In genomic region chr2:70037221-70037620, GRCm38 (mm10) we compare ENCODE assay signal across 8 mouse cellular contexts. TPM values are rescaled to one million over a fixed set of nuclear protein-coding genes. Genes with fewer than 3 reads are reported as not detected.
DNase-seq lines count a peak whose midpoint lies in the region; ATAC-seq and TF ChIP-seq lines count a peak whose summit lies in the region.

No protein-coding gene starts in this region.

- H3K4me2 ChIP-seq in liver, embryonic 14.5 days (ENCODE audit: low read depth): no peak overlapping the region

- no peaks in the 10 kb centered on the region for H3K27me3 ChIP-seq in thymus, adult 2 months (ENCODE audit: control insufficient read depth, insufficient read depth, low read length)
- no peaks in the 10 kb centered on the region; the same call in 1 of the 2 replicates for H3K27me3 ChIP-seq in liver, embryonic 14.5 days (ENCODE audit: control insufficient read depth, insufficient read depth, low read length)

- H3K9ac ChIP-seq in liver, embryonic 14.5 days (replicated peaks): no peak overlapping the region

- DNase-seq in adrenal gland, postnatal 10 days: peak; percentile 40
- no peak for DNase-seq in adrenal gland, adult 2 months
- peak; percentile 32 for DNase-seq in thymus, adult 2 months
- no peak for DNase-seq in thymus, adult 18-20 months
- DNase-seq in liver, embryonic 14.5 days (ENCODE audit: low read depth in 3 of 3, low spot score in 3 of 3): peak in 2 of 3 experiments; percentile 18 to 19
- DNase-seq in thymus, postnatal 4 days: peak; percentile 68
- DNase-seq in layer of hippocampus, adult 18-20 months (ENCODE audit: low spot score in 2 of 2): no peak
- DNase-seq in urinary bladder, postnatal 36 days (ENCODE audit: low spot score in 2 of 2): no peak

- no peak overlapping the region for H3K4me3 ChIP-seq in thymus, adult 2 months (ENCODE audit: control insufficient read depth, insufficient read depth, low read length)
- H3K4me3 ChIP-seq in liver, embryonic 14.5 days (ENCODE audit: insufficient read depth in 1 of 2, low read depth in 2 of 2, low read length in 2 of 2): no peak overlapping the region

- 55% methylated on average over 8 of the region's 8 CpGs for WGBS in thymus, adult 2 months
- 51% methylated on average over 8 of the region's 8 CpGs for WGBS in liver, embryonic 14.5 days (ENCODE audit: insufficient replicate concordance)

- H3K27ac ChIP-seq in thymus, adult 2 months (ENCODE audit: control insufficient read depth, insufficient read depth, low read length): no peak overlapping the region
- no peak overlapping the region for H3K27ac ChIP-seq in liver, embryonic 14.5 days

- H3K9me3 ChIP-seq in liver, embryonic 14.5 days (ENCODE audit: control insufficient read depth, low read length): no peaks in the 10 kb centered on the region

- TF ChIP-seq POLR2A in thymus, adult 2 months (IDR thresholded peaks at IDR 0.05; ENCODE audit: control insufficient read depth, extremely low read depth, insufficient read depth, low read length, poor library complexity): no peak

- no peak for ATAC-seq in liver, embryonic 14.5 days (ENCODE audit: insufficient read depth)

- no peak for TF ChIP-seq EP300 in liver, embryonic 14.5 days (IDR thresholded peaks at IDR 0.05; ENCODE audit: low read depth)

- 0 out of 2 replicates have a peak, but pooled peaks have one; percentile 50 for TF ChIP-seq CTCF in thymus, adult 2 months (IDR thresholded peaks at IDR 0.05; ENCODE audit: borderline replicate concordance, control insufficient read depth, extremely low read depth, insufficient read depth, low read length, poor library complexity)
- TF ChIP-seq CTCF in liver, embryonic 14.5 days (IDR thresholded peaks at IDR 0.05; ENCODE audit: low read depth): peak; percentile 81

- H3K4me1 ChIP-seq in thymus, adult 2 months (replicated peaks; ENCODE audit: control insufficient read depth, insufficient read depth, low read length): no peaks in the 10 kb centered on the region
- H3K4me1 ChIP-seq in liver, embryonic 14.5 days (replicated peaks; ENCODE audit: control insufficient read depth in 2 of 2, insufficient read depth in 2 of 2, low read length in 1 of 2): no peaks in the 10 kb centered on the region

- H3K36me3 ChIP-seq in thymus, adult 2 months (ENCODE audit: control insufficient read depth, insufficient read depth, low read length): no peaks in the 10 kb centered on the region
- H3K36me3 ChIP-seq in liver, embryonic 14.5 days (replicated peaks; ENCODE audit: control insufficient read depth, insufficient read depth, low read depth): no peaks in the 10 kb centered on the region

RNA-seq across cellular contexts. Expression of gene Myo3b, which starts 1.7 kb away (rescaled TPM):
- total RNA-seq in adrenal gland, postnatal 10 days (2021): not detected
- total RNA-seq in adrenal gland, adult 2 months (2021): not detected
- polyA plus RNA-seq in adrenal gland, adult 2 months (2012; rRNA removed): 0.02 TPM in 1 of 2 replicates, not detected in the other
- 0.70 and 0.94 TPM in 2 replicates for polyA plus RNA-seq in thymus, adult 2 months (2012; rRNA removed)
- not detected in 2 replicates for polyA plus RNA-seq in liver, embryonic 14.5 days (2012; rRNA removed)
- not detected in 2 replicates for polyA plus RNA-seq in liver, embryonic 14.5 days (2014; fragmentation: Nextera tagmentation; extraction: Ambion mirVana)
- under 1 TPM; 0.64 to 0.94 TPM for total RNA-seq in layer of hippocampus, adult 18-20 months (2021)

Comparison
In these comparisons a context has a peak if more than half of its experiments do, and no peak if none do; other contexts are left out.
1. DNase-seq: peak in adrenal gland, postnatal 10 days (single experiment), thymus, adult 2 months (single experiment), liver, embryonic 14.5 days (2 of 3) and thymus, postnatal 4 days (single experiment); none in adrenal gland, adult 2 months (single experiment), thymus, adult 18-20 months (0 of 2), layer of hippocampus, adult 18-20 months (0 of 2) and urinary bladder, postnatal 36 days (0 of 2).